Mouse (Mus musculus) testis, adult 2 months (tissue): Measurements from ENCODE around the gene Zfp366.

Experiments
- CTCF ChIP-seq: fragments of 200-500 bp; IDR thresholded peaks from 2 replicates; pipeline ENCODE4 v1.5.1; 2012; ENCODE audit warnings: low read depth, mild to moderate bottlenecking, inconsistent platforms, low read length, moderate library complexity; ENCODE audit not compliant: control insufficient read depth, insufficient read depth, insufficient replicate concordance
- POLR2A ChIP-seq: fragments of 200-500 bp; IDR thresholded peaks from 2 replicates; pipeline ENCODE4 v1.6.1; 2012; ENCODE audit warnings: low read depth, mild to moderate bottlenecking, inconsistent platforms, low read length, moderate library complexity; ENCODE audit not compliant: control insufficient read depth

DNA sequence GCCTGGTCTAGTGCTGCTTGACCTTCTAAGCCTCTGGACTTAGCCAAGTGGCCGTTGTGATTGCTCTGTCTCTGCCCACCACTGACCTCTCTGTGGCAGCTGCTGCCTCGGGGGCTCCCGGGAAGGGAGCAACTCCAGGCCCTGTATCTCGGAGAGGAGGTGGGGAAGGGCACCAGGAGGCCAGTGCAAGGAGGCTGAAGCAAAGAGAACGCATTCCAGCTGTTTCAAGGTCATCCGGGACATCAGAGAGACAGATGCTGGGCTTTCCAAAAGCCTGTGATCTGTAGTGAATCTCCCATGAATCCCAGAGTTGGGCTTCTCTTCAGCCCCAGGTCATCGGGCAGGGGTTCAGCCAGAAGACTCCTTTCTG, 54.5 kb downstream of the Zfp366 start:
- TF ChIP-seq CTCF (no peak), POLR2A (no peak)
